Comparison of ENCODE assay signal across 8 mouse cellular contexts in genomic region chr5:30886731-30887130, GRCm38 (mm10). TPM values are rescaled to one million over a fixed set of nuclear protein-coding genes. Genes with fewer than 3 reads are reported as not detected.
DNase-seq lines count a peak whose midpoint lies in the region; ATAC-seq and TF ChIP-seq lines count a peak whose summit lies in the region.

No protein-coding gene starts in this region.

- ATAC-seq in erythroblast, adult 5-6 weeks (replicated peaks; ENCODE audit: low FRiP score, poor library complexity, severe bottlenecking), result no peak
- no peak for ATAC-seq in limb, embryonic 15.5 days (ENCODE audit: insufficient number of reproducible peaks, low FRiP score, low TSS enrichment, low read depth)
- ATAC-seq in stomach, postnatal 0 days (ENCODE audit: low FRiP score, low TSS enrichment), result no peak

- H3K4me1 ChIP-seq in erythroblast, embryonic 14.5 days (ENCODE audit: control insufficient read depth), result peaks cover 54% of the 10 kb centered on the region
- H3K4me1 ChIP-seq in limb, embryonic 15.5 days, result peaks cover 20% of the 10 kb centered on the region
- no peaks in the 10 kb centered on the region; the same call in 1 of the 2 replicates for H3K4me1 ChIP-seq in stomach, postnatal 0 days (replicated peaks; ENCODE audit: control insufficient read depth, insufficient read depth)

- peak overlapping the region; percentile 99 for H3K27ac ChIP-seq in limb, embryonic 15.5 days
- H3K27ac ChIP-seq in stomach, postnatal 0 days (replicated peaks), result peak overlapping the region; percentile 97

- H3K4me2 ChIP-seq in limb, embryonic 15.5 days, result peak overlapping the region; percentile 72
- H3K4me2 ChIP-seq in stomach, postnatal 0 days (replicated peaks; ENCODE audit: low read depth), result peak overlapping the region; percentile 94

- no peaks in the 10 kb centered on the region for H3K9me3 ChIP-seq in erythroblast, embryonic 14.5 days (ENCODE audit: control insufficient read depth, low read length)
- H3K9me3 ChIP-seq in limb, embryonic 15.5 days, result no peaks in the 10 kb centered on the region
- H3K9me3 ChIP-seq in stomach, postnatal 0 days (ENCODE audit: control insufficient read depth, low read length), result no peaks in the 10 kb centered on the region

- H3K4me3 ChIP-seq in erythroblast, embryonic 14.5 days (replicated peaks), result peak overlapping the region; percentile 94
- H3K4me3 ChIP-seq in limb, embryonic 15.5 days, result peak overlapping the region; percentile 81
- peak overlapping the region; percentile 81 for H3K4me3 ChIP-seq in stomach, postnatal 0 days (ENCODE audit: low read depth, low read length)

- 29% methylated on average over 5 of the region's 5 CpGs for WGBS in limb, embryonic 15.5 days
- 19% methylated on average over 5 of the region's 5 CpGs for WGBS in stomach, postnatal 0 days

- H3K9ac ChIP-seq in limb, embryonic 15.5 days, result peak overlapping the region; percentile 65; the same call in 1 of the 2 replicates
- peak overlapping the region; percentile 78 for H3K9ac ChIP-seq in stomach, postnatal 0 days (ENCODE audit: low read length)

- TF ChIP-seq CTCF in stomach, postnatal 0 days (IDR thresholded peaks at IDR 0.05; ENCODE audit: low read depth), result no peak

- peak; percentile 43 for DNase-seq in retina, embryonic 14.5 days (ENCODE audit: low spot score)
- no peak for DNase-seq in retina, postnatal 1 day
- DNase-seq in stomach, postnatal 0 days (ENCODE audit: low spot score), result no peak
- no peak for DNase-seq in gastrocnemius, postnatal 25 days
- DNase-seq in cerebellum, postnatal 36 days, result no peak

- no peaks in the 10 kb centered on the region for H3K27me3 ChIP-seq in erythroblast, embryonic 14.5 days (ENCODE audit: control insufficient read depth)
- no peaks in the 10 kb centered on the region for H3K27me3 ChIP-seq in limb, embryonic 15.5 days
- no peaks in the 10 kb centered on the region for H3K27me3 ChIP-seq in stomach, postnatal 0 days (ENCODE audit: control insufficient read depth, insufficient read depth, low read length)

- peaks cover 12% of the 10 kb centered on the region for H3K36me3 ChIP-seq in erythroblast, embryonic 14.5 days (ENCODE audit: control insufficient read depth)
- H3K36me3 ChIP-seq in limb, embryonic 15.5 days, result peaks cover 8% of the 10 kb centered on the region
- 0 out of 2 replicates have a peak, but pooled peaks cover under 1% of the 10 kb centered on the region for H3K36me3 ChIP-seq in stomach, postnatal 0 days (ENCODE audit: control insufficient read depth, insufficient read depth, low read length)

- TF ChIP-seq EP300 in stomach, postnatal 0 days (optimal IDR thresholded peaks at IDR 0.05), result no peak

RNA-seq across cellular contexts. Expression of gene Agbl5, which starts 1.8 kb away (rescaled TPM):
- 2.4 and 2.7 TPM in 2 replicates for polyA plus RNA-seq in erythroblast, embryonic 14.5 days (2012)
- 4.8 TPM in 1 of 2 replicates, not detected in the other for total RNA-seq in erythroblast, adult 5-6 weeks (2015; ENCODE audit: low replicate concordance)
- total RNA-seq in erythroblast, adult 5-6 weeks (2017; ENCODE audit: low replicate concordance), result 1.9 and 2.0 TPM in 2 replicates
- polyA plus RNA-seq in limb, embryonic 15.5 days (2015; fragmentation: Nextera tagmentation; extraction: Ambion mirVana), result 16.4 and 21.9 TPM in 2 replicates
- polyA plus RNA-seq in stomach, postnatal 0 days (2015; fragmentation: Nextera tagmentation; extraction: Ambion mirVana), result 6.9 and 9.1 TPM in 2 replicates
- total RNA-seq in gastrocnemius, postnatal 25 days (2021), result 1 to 10 TPM; 2.0 to 2.5 TPM

RNA-seq across cellular contexts. Expression of gene Tmem214, which starts 18.9 kb away (rescaled TPM):
- 0.90 and 1.2 TPM in 2 replicates for polyA plus RNA-seq in erythroblast, embryonic 14.5 days (2012)
- 6.5 and 9.6 TPM in 2 replicates for total RNA-seq in erythroblast, adult 5-6 weeks (2015; ENCODE audit: low replicate concordance)
- 4.7 and 7.0 TPM in 2 replicates for total RNA-seq in erythroblast, adult 5-6 weeks (2017; ENCODE audit: low replicate concordance)
- polyA plus RNA-seq in limb, embryonic 15.5 days (2015; fragmentation: Nextera tagmentation; extraction: Ambion mirVana), result 97.7 and 97.9 TPM in 2 replicates
- 57.3 and 58.7 TPM in 2 replicates for polyA plus RNA-seq in stomach, postnatal 0 days (2015; fragmentation: Nextera tagmentation; extraction: Ambion mirVana)
- total RNA-seq in gastrocnemius, postnatal 25 days (2021), result 10 to 100 TPM; 25.2 to 35.0 TPM

RNA-seq across cellular contexts. Expression of gene Ost4, which starts 20.9 kb away (rescaled TPM):
- polyA plus RNA-seq in erythroblast, embryonic 14.5 days (2012), result 27.7 and 30.6 TPM in 2 replicates
- total RNA-seq in erythroblast, adult 5-6 weeks (2015; ENCODE audit: low replicate concordance), result 167 and 176 TPM in 2 replicates
- 63.0 and 140 TPM in 2 replicates for total RNA-seq in erythroblast, adult 5-6 weeks (2017; ENCODE audit: low replicate concordance)
- polyA plus RNA-seq in limb, embryonic 15.5 days (2015; fragmentation: Nextera tagmentation; extraction: Ambion mirVana), result 464 and 505 TPM in 2 replicates
- 368 and 397 TPM in 2 replicates for polyA plus RNA-seq in stomach, postnatal 0 days (2015; fragmentation: Nextera tagmentation; extraction: Ambion mirVana)
- total RNA-seq in gastrocnemius, postnatal 25 days (2021), result 100 to 1,000 TPM; 103 to 117 TPM

RNA-seq across cellular contexts. Expression of gene Emilin1, which starts 26.5 kb away (rescaled TPM):
- polyA plus RNA-seq in erythroblast, embryonic 14.5 days (2012), result 0.50 and 0.81 TPM in 2 replicates
- total RNA-seq in erythroblast, adult 5-6 weeks (2015; ENCODE audit: low replicate concordance), result 16.9 and 28.8 TPM in 2 replicates
- total RNA-seq in erythroblast, adult 5-6 weeks (2017; ENCODE audit: low replicate concordance), result 6.5 and 8.1 TPM in 2 replicates
- 274 and 287 TPM in 2 replicates for polyA plus RNA-seq in limb, embryonic 15.5 days (2015; fragmentation: Nextera tagmentation; extraction: Ambion mirVana)
- 85.6 and 97.0 TPM in 2 replicates for polyA plus RNA-seq in stomach, postnatal 0 days (2015; fragmentation: Nextera tagmentation; extraction: Ambion mirVana)
- 10 to 100 TPM in 1 of 2 experiments, 1 to 10 TPM in 1; 9.3 to 10.9 TPM for total RNA-seq in gastrocnemius, postnatal 25 days (2021)

RNA-seq across cellular contexts. Expression of gene Khk, which starts 34.5 kb away (rescaled TPM):
- polyA plus RNA-seq in erythroblast, embryonic 14.5 days (2012), result 1.8 and 2.6 TPM in 2 replicates
- total RNA-seq in erythroblast, adult 5-6 weeks (2015; ENCODE audit: low replicate concordance), result 8.1 and 14.4 TPM in 2 replicates
- total RNA-seq in erythroblast, adult 5-6 weeks (2017; ENCODE audit: low replicate concordance), result 9.2 and 12.4 TPM in 2 replicates
- polyA plus RNA-seq in limb, embryonic 15.5 days (2015; fragmentation: Nextera tagmentation; extraction: Ambion mirVana), result 23.6 and 28.1 TPM in 2 replicates
- polyA plus RNA-seq in stomach, postnatal 0 days (2015; fragmentation: Nextera tagmentation; extraction: Ambion mirVana), result 28.4 and 33.6 TPM in 2 replicates
- total RNA-seq in gastrocnemius, postnatal 25 days (2021), result 10 to 100 TPM; 25.2 to 34.5 TPM

Comparison
In these comparisons a context has a peak if more than half of its experiments do, and no peak if none do; other contexts are left out.
1. RNA of gene Tmem214, which starts 18.9 kb away (polyA plus RNA-seq): 97.7 to 97.9 TPM in limb, embryonic 15.5 days and 57.3 to 58.7 TPM in stomach, postnatal 0 days; 0.90 to 1.2 TPM in erythroblast, embryonic 14.5 days; every median in the first group is over 10 times any median in the second.
2. RNA of gene Ost4, which starts 20.9 kb away (polyA plus RNA-seq): 464 to 505 TPM in limb, embryonic 15.5 days and 368 to 397 TPM in stomach, postnatal 0 days; 27.7 to 30.6 TPM in erythroblast, embryonic 14.5 days; every median in the first group is over 10 times any median in the second.
3. Peak in every context shown above with its lines, with median percentiles within 50 percentile points of each other: H3K4me3 ChIP-seq.